Mouse (Mus musculus): ENCODE data around the gene Auts2. TPM values are rescaled to one million over a fixed set of nuclear protein-coding genes. Genes with fewer than 3 reads are reported as not detected.

The Auts2 gene
- polyA plus RNA-seq, 1 experiment from 2014 or later, result 4.4 TPM

GRCm38 (mm10) chr5:131490811-131491210 lies 1052.3 kb downstream of the Auts2 start:
- no peaks in the 10 kb centered on the region for H3K9me3 ChIP-seq (ENCODE audit: low read length)
- no peak for TF ChIP-seq CTCF (IDR thresholded peaks at IDR 0.05)
- no peak overlapping the region for H3K4me3 ChIP-seq (ENCODE audit: low read depth, low read length)
- H3K27ac ChIP-seq (ENCODE audit: low read length), result no peak overlapping the region
- H3K27me3 ChIP-seq (replicated peaks; ENCODE audit: insufficient read depth, low read length), result no peaks in the 10 kb centered on the region
- no peak overlapping the region for H3K4me2 ChIP-seq (replicated peaks; ENCODE audit: low read depth, low read length)
- H3K9ac ChIP-seq (replicated peaks; ENCODE audit: low read depth), result no peak overlapping the region
- no peak for ATAC-seq
- 66% methylated on average over 2 of the region's 2 CpGs for WGBS
- H3K36me3 ChIP-seq (ENCODE audit: insufficient read depth, low read length), result no peaks in the 10 kb centered on the region
- no peak for DNase-seq (ENCODE audit: low spot score)
- no peaks in the 10 kb centered on the region for H3K4me1 ChIP-seq (ENCODE audit: insufficient read depth, low read depth, low read length)

DNA sequence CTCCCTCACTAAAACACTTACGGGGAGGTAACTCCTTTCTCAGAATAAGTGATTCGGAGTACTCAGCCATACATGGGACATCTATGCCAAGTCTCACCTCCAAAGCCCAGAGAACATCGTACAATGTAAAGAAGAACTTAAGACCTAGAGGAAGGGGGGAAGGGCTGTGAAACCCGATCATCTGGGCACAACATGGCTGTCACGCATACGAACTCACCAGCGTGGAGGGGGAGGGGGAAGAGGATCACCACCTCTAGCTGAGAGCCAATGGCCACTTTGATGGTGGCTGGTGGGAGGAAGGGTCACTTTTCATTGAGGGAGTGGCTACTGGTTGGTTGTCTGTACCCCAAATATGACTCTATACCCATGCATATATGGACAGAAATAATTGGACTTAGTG lies 1053.3 kb downstream of the Auts2 start:
- Histone ChIP-seq H3K36me3 (ENCODE audit: insufficient read depth, low read length) (no peaks in the 10 kb centered on the region), H3K4me1 (ENCODE audit: insufficient read depth, low read depth, low read length) (no peaks in the 10 kb centered on the region), H3K27ac (ENCODE audit: low read length) (no peak overlapping the region), H3K27me3 (replicated peaks; ENCODE audit: insufficient read depth, low read length) (no peaks in the 10 kb centered on the region), H3K4me2 (replicated peaks; ENCODE audit: low read depth, low read length) (no peak overlapping the region), H3K4me3 (ENCODE audit: low read depth, low read length) (no peak overlapping the region), H3K9me3 (ENCODE audit: low read length) (no peaks in the 10 kb centered on the region), H3K9ac (replicated peaks; ENCODE audit: low read depth) (no peak overlapping the region)
- DNase-seq (ENCODE audit: low spot score) (no peak), ATAC-seq (no peak)
- no peak for TF ChIP-seq CTCF (IDR thresholded peaks at IDR 0.05)
- no peak for TF ChIP-seq EP300 (IDR thresholded peaks at IDR 0.05)
- 86% methylated on average over 7 of the region's 7 CpGs for WGBS

DNA sequence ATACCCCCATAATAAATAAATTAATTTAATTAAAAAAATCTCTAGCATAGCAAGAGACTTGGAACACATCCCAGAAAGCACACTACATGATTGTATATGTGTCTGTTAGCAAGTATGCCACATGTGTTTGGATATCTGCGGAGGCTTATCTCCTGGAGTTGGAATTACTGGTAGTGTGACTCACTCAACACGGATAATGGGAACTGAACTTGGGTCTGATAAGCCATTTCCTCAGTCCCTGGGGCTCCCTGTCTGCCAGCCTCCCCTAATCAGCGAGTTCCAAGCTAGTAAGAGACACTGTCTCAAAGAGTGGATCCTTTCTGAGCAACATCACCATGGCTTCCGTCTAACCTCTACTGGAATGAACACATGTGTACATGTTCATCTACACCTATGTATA lies 1056.6 kb downstream of the Auts2 start:
- no peak overlapping the region for H3K27ac ChIP-seq (ENCODE audit: low read length)
- H3K4me3 ChIP-seq (ENCODE audit: low read depth, low read length), result no peak overlapping the region
- no peaks in the 10 kb centered on the region for H3K36me3 ChIP-seq (ENCODE audit: insufficient read depth, low read length)
- no peaks in the 10 kb centered on the region for H3K4me1 ChIP-seq (ENCODE audit: insufficient read depth, low read depth, low read length)
- ATAC-seq, result no peak
- no peak for DNase-seq (ENCODE audit: low spot score)
- H3K9me3 ChIP-seq (ENCODE audit: low read length), result no peaks in the 10 kb centered on the region
- no peak overlapping the region for H3K9ac ChIP-seq (replicated peaks; ENCODE audit: low read depth)
- WGBS, result 69% methylated on average over 4 of the region's 4 CpGs
- TF ChIP-seq CTCF (IDR thresholded peaks at IDR 0.05), result no peak
- TF ChIP-seq EP300 (IDR thresholded peaks at IDR 0.05), result no peak
- no peaks in the 10 kb centered on the region for H3K27me3 ChIP-seq (replicated peaks; ENCODE audit: insufficient read depth, low read length)
- no peak overlapping the region for H3K4me2 ChIP-seq (replicated peaks; ENCODE audit: low read depth, low read length)

GRCm38 (mm10) chr5:131475278-131475677 lies 1067.9 kb downstream of the Auts2 start:
- Histone ChIP-seq H3K27ac (ENCODE audit: low read length) (no peak overlapping the region), H3K9me3 (ENCODE audit: low read length) (no peaks in the 10 kb centered on the region), H3K4me1 (ENCODE audit: insufficient read depth, low read depth, low read length) (no peaks in the 10 kb centered on the region), H3K4me2 (replicated peaks; ENCODE audit: low read depth, low read length) (no peak overlapping the region), H3K27me3 (replicated peaks; ENCODE audit: insufficient read depth, low read length) (no peaks in the 10 kb centered on the region), H3K9ac (replicated peaks; ENCODE audit: low read depth) (no peak overlapping the region), H3K4me3 (ENCODE audit: low read depth, low read length) (no peak overlapping the region), H3K36me3 (ENCODE audit: insufficient read depth, low read length) (no peaks in the 10 kb centered on the region)
- no peak for ATAC-seq
- DNase-seq (ENCODE audit: low spot score), result no peak
- TF ChIP-seq CTCF (IDR thresholded peaks at IDR 0.05) (no peak), EP300 (IDR thresholded peaks at IDR 0.05) (no peak)

DNA sequence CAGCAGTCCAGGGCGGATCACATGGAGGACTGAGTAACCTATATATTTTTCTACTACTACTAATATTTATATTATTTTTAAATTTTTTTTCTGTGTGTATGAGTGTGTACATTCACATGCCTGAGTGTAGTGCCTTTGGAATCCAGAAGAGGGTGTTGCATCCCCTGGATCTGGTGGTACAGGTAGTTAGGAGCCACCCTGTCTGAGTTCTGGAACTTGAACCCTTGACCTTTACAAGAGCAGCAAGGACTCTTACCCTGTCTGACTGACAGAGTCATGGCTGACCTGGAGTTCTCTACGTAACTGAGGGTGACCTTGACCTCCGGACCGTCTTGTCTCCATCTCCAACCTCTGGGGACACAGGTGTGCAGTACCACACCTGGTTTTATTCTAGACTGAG lies 1074.5 kb downstream of the Auts2 start:
- Histone ChIP-seq H3K4me2 (replicated peaks; ENCODE audit: low read depth, low read length) (no peak overlapping the region), H3K27me3 (replicated peaks; ENCODE audit: insufficient read depth, low read length) (no peaks in the 10 kb centered on the region), H3K4me1 (ENCODE audit: insufficient read depth, low read depth, low read length) (no peaks in the 10 kb centered on the region), H3K36me3 (ENCODE audit: insufficient read depth, low read length) (no peaks in the 10 kb centered on the region), H3K9ac (replicated peaks; ENCODE audit: low read depth) (no peak overlapping the region), H3K27ac (ENCODE audit: low read length) (no peak overlapping the region), H3K9me3 (ENCODE audit: low read length) (no peaks in the 10 kb centered on the region), H3K4me3 (ENCODE audit: low read depth, low read length) (no peak overlapping the region)
- ATAC-seq (no peak), DNase-seq (ENCODE audit: low spot score) (no peak)
- TF ChIP-seq EP300 (IDR thresholded peaks at IDR 0.05), result no peak
- 0 out of 2 replicates have a peak, but pooled peaks have one; percentile 2 for TF ChIP-seq CTCF (IDR thresholded peaks at IDR 0.05)
- 93% methylated on average over 4 of the region's 4 CpGs for WGBS

GRCm38 (mm10) chr5:131466131-131466530 lies 1077.0 kb downstream of the Auts2 start:
- H3K4me1 ChIP-seq (ENCODE audit: insufficient read depth, low read depth, low read length), result no peaks in the 10 kb centered on the region
- no peak overlapping the region for H3K4me2 ChIP-seq (replicated peaks; ENCODE audit: low read depth, low read length)
- no peak overlapping the region for H3K27ac ChIP-seq (ENCODE audit: low read length)
- H3K27me3 ChIP-seq (replicated peaks; ENCODE audit: insufficient read depth, low read length), result no peaks in the 10 kb centered on the region
- TF ChIP-seq CTCF (IDR thresholded peaks at IDR 0.05), result no peak
- TF ChIP-seq EP300 (IDR thresholded peaks at IDR 0.05), result no peak
- no peak overlapping the region for H3K9ac ChIP-seq (replicated peaks; ENCODE audit: low read depth)
- H3K9me3 ChIP-seq (ENCODE audit: low read length), result no peaks in the 10 kb centered on the region
- H3K4me3 ChIP-seq (ENCODE audit: low read depth, low read length), result no peak overlapping the region
- H3K36me3 ChIP-seq (ENCODE audit: insufficient read depth, low read length), result no peaks in the 10 kb centered on the region
- 96% methylated on average over 9 of the region's 9 CpGs for WGBS
- ATAC-seq (no peak), DNase-seq (ENCODE audit: low spot score) (no peak)

GRCm38 (mm10) chr5:131463402-131463801 lies 1079.7 kb downstream of the Auts2 start:
- TF ChIP-seq CTCF (IDR thresholded peaks at IDR 0.05) (no peak), EP300 (IDR thresholded peaks at IDR 0.05) (no peak)
- H3K36me3 ChIP-seq (ENCODE audit: insufficient read depth, low read length), result no peaks in the 10 kb centered on the region
- H3K4me3 ChIP-seq (ENCODE audit: low read depth, low read length), result no peak overlapping the region
- H3K9ac ChIP-seq (replicated peaks; ENCODE audit: low read depth), result no peak overlapping the region
- ATAC-seq, result no peak
- no peak overlapping the region for H3K4me2 ChIP-seq (replicated peaks; ENCODE audit: low read depth, low read length)
- no peaks in the 10 kb centered on the region for H3K9me3 ChIP-seq (ENCODE audit: low read length)
- no peaks in the 10 kb centered on the region for H3K27me3 ChIP-seq (replicated peaks; ENCODE audit: insufficient read depth, low read length)
- no peak overlapping the region for H3K27ac ChIP-seq (ENCODE audit: low read length)
- H3K4me1 ChIP-seq (ENCODE audit: insufficient read depth, low read depth, low read length), result no peaks in the 10 kb centered on the region
- DNase-seq (ENCODE audit: low spot score), result no peak
- WGBS, result 98% methylated on average over 6 of the region's 6 CpGs

All from lung, postnatal 0 days (tissue).